Mouse (Mus musculus) C2C12 (cell line): ENCODE measurements around the gene Srek1ip1. TPM values are rescaled to one million over a fixed set of nuclear protein-coding genes. Genes with fewer than 3 reads are reported as not detected.

Experiments used
- H3K27me3 ChIP-seq: one replicate; pipeline ENCODE4 v1.6.1; 2011; ENCODE audit not compliant: control insufficient read depth, insufficient read depth, insufficient read length
- H3K36me3 ChIP-seq: one replicate; pipeline ENCODE4 v1.6.1; 2011; ENCODE audit not compliant: control insufficient read depth, insufficient read depth
- H3K4me3 ChIP-seq: one replicate; pipeline ENCODE4 v1.5.1; 2011; ENCODE audit warnings: mild to moderate bottlenecking, control low read depth; ENCODE audit not compliant: poor library complexity, insufficient read depth, severe bottlenecking
- H3K79me2 ChIP-seq: one replicate; pipeline ENCODE4 v1.6.1; 2011; ENCODE audit not compliant: control insufficient read depth, insufficient read depth
- H3K79me3 ChIP-seq: one replicate; pipeline ENCODE4 v1.6.1; 2011; ENCODE audit warnings: low read depth, control low read depth
- H3ac ChIP-seq: one replicate; pipeline ENCODE3; 2011; ENCODE audit warnings: low read depth; ENCODE audit not compliant: control insufficient read depth, insufficient read length
- CEBPB ChIP-seq: IDR thresholded peaks from one replicate; pipeline ENCODE4 v1.6.1; 2011; ENCODE audit warnings: low read depth, mild to moderate bottlenecking, control low read depth, moderate library complexity
- CTCF ChIP-seq: IDR thresholded peaks from one replicate; pipeline ENCODE4 v1.5.1; 2011; ENCODE audit not compliant: control insufficient read depth, insufficient read depth, insufficient read length
- FOSL1 ChIP-seq: IDR thresholded peaks from one replicate; pipeline ENCODE4 v1.8.0; 2011; ENCODE audit warnings: mild to moderate bottlenecking, low read length; ENCODE audit not compliant: poor library complexity, insufficient read depth, severe bottlenecking
- MAX ChIP-seq: IDR thresholded peaks from one replicate; pipeline ENCODE4 v1.6.1; 2011; ENCODE audit warnings: mild to moderate bottlenecking, control low read depth
- MYOD1 ChIP-seq: IDR thresholded peaks from one replicate; pipeline ENCODE4 v1.6.1; 2011; ENCODE audit warnings: low read depth; ENCODE audit not compliant: control insufficient read depth, insufficient read length
- MYOG ChIP-seq: IDR thresholded peaks from one replicate; pipeline ENCODE4 v1.6.1; 2011; ENCODE audit not compliant: control insufficient read depth, insufficient read length; ENCODE audit errors: extremely low read depth
- USF1 ChIP-seq: IDR thresholded peaks from one replicate; pipeline ENCODE4 v1.6.1; 2011; ENCODE audit warnings: low read depth, mild to moderate bottlenecking, control low read depth, moderate library complexity
- polyA plus RNA-seq: library from polyadenylated mRNA; unstranded; fragments of >200 nt; fragmentation: generic; extraction: Trizol; gene quantifications from one replicate; pipeline ENCODE4 v1.2.1, GENCODE M21; 2012; ENCODE audit warnings: missing spikeins

Gene Srek1ip1
- polyA plus RNA-seq, 1 experiment: 6.9 TPM

DNA sequence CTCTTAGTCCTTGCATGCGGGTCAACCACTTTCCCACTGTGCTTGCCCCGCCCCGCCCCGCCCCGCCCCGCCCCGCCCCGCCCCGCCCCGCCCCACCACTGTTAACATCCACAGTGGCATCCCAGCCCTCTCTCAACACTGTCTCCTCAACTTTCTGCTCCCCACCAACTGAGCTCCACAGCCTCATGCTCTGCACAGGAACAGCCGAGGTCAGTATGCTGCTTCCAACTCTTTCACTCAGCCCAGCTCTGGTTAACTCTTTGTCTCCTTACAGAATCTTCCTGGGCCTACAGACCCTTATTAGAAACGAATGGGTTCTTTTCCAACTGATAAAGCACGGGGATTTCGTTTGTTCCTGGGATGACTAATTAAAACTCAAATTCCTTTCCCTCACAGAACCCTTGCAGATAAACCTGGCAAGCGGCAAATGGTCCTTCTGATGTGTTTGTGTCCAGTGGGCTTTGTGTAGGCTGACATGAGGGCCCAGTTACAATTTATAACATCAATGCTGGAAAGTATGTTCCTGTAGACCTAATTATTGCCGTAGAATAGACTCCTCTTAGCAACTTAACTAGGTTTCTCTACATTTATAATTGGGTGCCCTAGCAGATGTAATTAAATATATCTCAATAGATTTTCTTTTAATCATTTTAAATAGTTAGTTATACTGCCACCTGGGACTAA lies 91.4 kb downstream of the Srek1ip1 start:
- H3K79me2 ChIP-seq: no peaks in the 10 kb centered on the region
- no peak overlapping the region for H3ac ChIP-seq
- no peak overlapping the region for H3K4me3 ChIP-seq
- H3K79me3 ChIP-seq: no peaks in the 10 kb centered on the region
- TF ChIP-seq CEBPB (no peak), MYOD1 (no peak), MAX (no peak), USF1 (no peak), MYOG (no peak), FOSL1 (no peak), CTCF (no peak)
- H3K27me3 ChIP-seq: peaks cover 4% of the 10 kb centered on the region
- H3K36me3 ChIP-seq: no peaks in the 10 kb centered on the region

DNA sequence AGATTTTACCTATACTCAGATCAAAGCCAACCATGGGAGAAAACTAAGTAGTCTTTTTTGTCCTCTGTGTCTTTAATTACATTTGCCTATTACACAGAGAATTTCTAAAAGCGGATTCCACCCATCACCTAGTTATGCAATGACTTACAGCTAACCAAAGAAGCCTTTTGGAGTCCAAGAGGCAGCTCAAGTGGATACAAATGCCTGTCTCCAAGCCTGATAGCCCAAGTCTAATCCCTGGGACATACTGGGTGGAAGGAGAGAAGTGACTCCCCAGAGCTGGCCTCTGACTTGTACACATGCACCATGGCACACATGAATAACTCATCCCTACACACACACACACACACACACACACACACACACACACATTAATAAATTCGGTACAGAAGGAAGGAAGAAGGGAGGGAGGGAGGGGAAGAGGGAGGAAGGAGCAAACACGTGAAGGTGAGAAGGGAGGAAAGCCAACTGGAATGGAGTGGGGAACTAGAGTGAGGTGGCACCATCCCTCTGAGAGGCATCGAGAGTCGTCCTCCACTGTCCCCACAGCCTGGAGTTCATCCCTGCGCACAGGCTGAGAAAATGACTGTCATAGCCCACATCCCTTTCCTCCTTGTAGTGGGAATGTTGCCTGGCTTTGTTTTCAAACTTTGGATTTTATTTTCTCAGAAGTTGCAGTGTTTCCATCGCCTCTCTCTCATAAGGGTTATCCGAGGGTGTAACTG lies 94.2 kb downstream of the Srek1ip1 start:
- peaks cover 3% of the 10 kb centered on the region for H3K27me3 ChIP-seq
- no peak for TF ChIP-seq FOSL1
- H3K79me3 ChIP-seq: no peaks in the 10 kb centered on the region
- no peaks in the 10 kb centered on the region for H3K36me3 ChIP-seq
- no peak overlapping the region for H3K4me3 ChIP-seq
- no peaks in the 10 kb centered on the region for H3K79me2 ChIP-seq
- H3ac ChIP-seq: no peak overlapping the region

Other genes starting within 250 kb of the Srek1ip1 start
- 5.1 TPM for gene Cwc27, start 24.7 kb downstream of the Srek1ip1 start, polyA plus RNA-seq
- not detected for gene Shisal2b, start 71.4 kb downstream of the Srek1ip1 start, polyA plus RNA-seq